8 mouse cellular contexts compared by ENCODE assay signal in the genomic region with DNA sequence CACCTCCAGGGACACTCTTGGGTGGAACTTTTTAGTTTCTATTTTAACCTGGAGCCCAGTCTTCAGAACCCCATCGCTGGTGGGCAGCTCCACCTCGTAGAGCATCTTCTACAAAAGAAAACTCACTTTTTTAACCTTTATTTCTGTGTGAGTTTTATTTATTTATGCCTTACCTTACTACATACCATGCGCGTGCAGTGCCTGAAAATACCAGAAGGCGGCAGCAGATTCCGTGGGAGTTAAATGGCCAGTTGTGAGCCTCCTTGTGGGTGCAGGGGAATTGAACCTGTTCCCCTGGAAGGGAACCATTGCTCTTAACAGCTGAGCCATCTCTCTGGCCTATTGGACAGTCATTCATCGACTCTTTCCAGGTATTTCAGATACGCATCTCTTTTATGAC. TPM values are rescaled to one million over a fixed set of nuclear protein-coding genes. Genes with fewer than 3 reads are reported as not detected.
DNase-seq lines count a peak whose midpoint lies in the region; ATAC-seq and TF ChIP-seq lines count a peak whose summit lies in the region.

No protein-coding gene starts in this region.

- no peak overlapping the region for H3K4me3 ChIP-seq in bone marrow, adult 2 months (replicated peaks; ENCODE audit: control insufficient read depth, low read depth, low read length)

- no peak for ATAC-seq in cerebellum, adult (ENCODE audit: insufficient number of reproducible peaks, low FRiP score, low TSS enrichment)
- ATAC-seq in CD4-positive, CD25-positive, alpha-beta regulatory T cell, adult 4 months: peak; percentile 67
- ATAC-seq in erythroblast, adult 5-6 weeks (replicated peaks; ENCODE audit: low FRiP score, poor library complexity, severe bottlenecking): peak; percentile 65

- H3K27ac ChIP-seq in bone marrow, adult 2 months (ENCODE audit: control insufficient read depth, insufficient read depth, low read depth, low read length, poor library complexity): no peak overlapping the region

- peak; percentile 63 for DNase-seq in cerebellum, adult 11 months
- DNase-seq in large intestine, adult 2 months (ENCODE audit: low read depth, low spot score): peak; percentile 29
- peak; percentile 68 for DNase-seq in lung, postnatal 25 days (ENCODE audit: low spot score)
- DNase-seq in spleen, adult 12 weeks (ENCODE audit: low spot score): peak; percentile 70

- H3K4me1 ChIP-seq in bone marrow, adult 2 months (ENCODE audit: control insufficient read depth, insufficient read depth, low read length): peaks cover 2% of the 10 kb centered on the region; the same call in 1 of the 2 replicates

- WGBS in bone marrow, adult 2 months: 38% methylated on average over 8 of the region's 8 CpGs
- 29% methylated on average over 8 of the region's 8 CpGs for WGBS in large intestine, adult 2 months

- peak; percentile 67 for TF ChIP-seq CTCF in bone marrow, adult 2 months (IDR thresholded peaks at IDR 0.05; ENCODE audit: control insufficient read depth, insufficient read depth, low read length)

- TF ChIP-seq POLR2A in bone marrow, adult 2 months (IDR thresholded peaks at IDR 0.05; ENCODE audit: borderline replicate concordance, control insufficient read depth, low read depth, low read length): no peak

RNA-seq across cellular contexts. Expression of a gene that starts 5.1 kb away (rescaled TPM):
- not detected for polyA plus RNA-seq in CD4-positive, CD25-positive, alpha-beta regulatory T cell, adult 4 months (2017; shearing (Covaris generic))
- not detected in 2 replicates for polyA plus RNA-seq in bone marrow, adult 2 months (2011; ENCODE audit: insufficient read depth, insufficient read length, low replicate concordance, missing spikeins)
- not detected in 2 replicates for total RNA-seq in erythroblast, adult 5-6 weeks (2015; ENCODE audit: low replicate concordance)
- total RNA-seq in erythroblast, adult 5-6 weeks (2017; ENCODE audit: low replicate concordance): not detected in 2 replicates
- 0.02 and 0.18 TPM in 2 replicates for polyA plus RNA-seq in large intestine, adult 2 months (2012; rRNA removed)

RNA-seq across cellular contexts. Expression of a gene that starts 21.8 kb away (rescaled TPM):
- 10 to 100 TPM; 33.5 to 35.0 TPM for polyA plus RNA-seq in CD4-positive, CD25-positive, alpha-beta regulatory T cell, adult 4 months (2017; shearing (Covaris generic))
- 67.0 and 77.5 TPM in 2 replicates for polyA plus RNA-seq in bone marrow, adult 2 months (2011; ENCODE audit: insufficient read depth, insufficient read length, low replicate concordance, missing spikeins)
- 118 and 141 TPM in 2 replicates for total RNA-seq in erythroblast, adult 5-6 weeks (2015; ENCODE audit: low replicate concordance)
- 81.5 and 135 TPM in 2 replicates for total RNA-seq in erythroblast, adult 5-6 weeks (2017; ENCODE audit: low replicate concordance)
- polyA plus RNA-seq in large intestine, adult 2 months (2012; rRNA removed): 211 and 383 TPM in 2 replicates
